Comparison of ENCODE assay signal across 9 mouse cellular contexts in the genomic region with DNA sequence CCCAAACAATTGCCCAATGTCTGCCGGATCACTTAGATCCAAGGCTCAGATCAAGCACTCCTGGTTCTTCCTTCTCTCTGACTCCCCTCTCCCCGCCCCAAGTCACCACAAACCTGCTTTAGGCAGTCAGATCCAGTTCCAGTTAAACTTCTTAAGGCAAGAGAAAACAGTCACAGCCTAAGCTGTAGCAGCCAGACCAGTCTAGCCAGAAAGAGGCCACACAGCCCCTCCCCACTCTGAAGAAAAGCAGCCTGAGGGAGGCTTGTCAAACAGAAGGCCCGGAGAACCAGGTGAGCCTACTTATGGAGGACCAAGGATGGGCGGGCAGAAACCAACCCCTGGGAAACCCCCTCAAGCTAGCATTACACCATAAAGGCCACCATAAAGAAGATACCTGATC. TPM values are rescaled to one million over a fixed set of nuclear protein-coding genes. Genes with fewer than 3 reads are reported as not detected.
DNase-seq lines count a peak whose midpoint lies in the region; ATAC-seq lines count a peak whose summit lies in the region.
"Had no signal": no experiment of that assay in that cellular context is flagged by ENCODE, and none has a peak within 500 bp of the region (broad histone marks: within the 10 kb centered on the region; RNA-seq: fewer than 3 reads in every experiment).

No protein-coding gene starts in this region.

- peak overlapping the region; percentile 36 for H3K27ac ChIP-seq in forebrain, embryonic 10.5 days
- H3K27ac ChIP-seq in forebrain, embryonic 11.5 days (ENCODE audit: low read depth, low read length): no peak overlapping the region
- H3K27ac ChIP-seq in lung, embryonic 15.5 days: peak overlapping the region; percentile 91
- no peak overlapping the region for H3K27ac ChIP-seq in forebrain, embryonic 16.5 days (ENCODE audit: low read length)

- H3K27me3 ChIP-seq in forebrain, embryonic 10.5 days (ENCODE audit: poor library complexity, severe bottlenecking): peaks cover 60% of the 10 kb centered on the region
- H3K27me3 ChIP-seq in forebrain, embryonic 11.5 days (ENCODE audit: control insufficient read depth, insufficient read depth, low read length): peaks cover 17% of the 10 kb centered on the region
- no peaks in the 10 kb centered on the region for H3K27me3 ChIP-seq in lung, embryonic 15.5 days
- no peaks in the 10 kb centered on the region for H3K27me3 ChIP-seq in forebrain, embryonic 16.5 days (replicated peaks; ENCODE audit: control insufficient read depth, insufficient read depth, low read length)

- H3K4me3 ChIP-seq in forebrain, embryonic 10.5 days: no peak overlapping the region
- H3K4me3 ChIP-seq in forebrain, embryonic 11.5 days (ENCODE audit: low read depth, low read length): no peak overlapping the region
- no peak overlapping the region for H3K4me3 ChIP-seq in lung, embryonic 15.5 days
- H3K4me3 ChIP-seq in forebrain, embryonic 16.5 days (replicated peaks; ENCODE audit: low read length): no peak overlapping the region

- no peak for ATAC-seq in forebrain, embryonic 11.5 days (replicated peaks; ENCODE audit: low FRiP score)
- ATAC-seq in lung, embryonic 15.5 days (ENCODE audit: borderline replicate concordance, extremely low read depth, low FRiP score, low TSS enrichment): peak; percentile 63
- no peak for ATAC-seq in forebrain, embryonic 16.5 days

- no peak for DNase-seq in forebrain, embryonic 10.5 days (ENCODE audit: extremely low spot score, low spot score)
- DNase-seq in forebrain, embryonic 11.5 days (ENCODE audit: low spot score): no peak
- peak; percentile 46 for DNase-seq in embryo, embryonic 10.5 days (ENCODE audit: low spot score)
- DNase-seq in kidney, adult 8-10 months: peak; percentile 55 to 73
- no peak for DNase-seq in liver
- no peak for DNase-seq in adrenal gland, postnatal 25 days

- no peak overlapping the region for H3K9ac ChIP-seq in forebrain, embryonic 11.5 days (ENCODE audit: low read length)
- H3K9ac ChIP-seq in lung, embryonic 15.5 days: no peak overlapping the region
- H3K9ac ChIP-seq in forebrain, embryonic 16.5 days (replicated peaks; ENCODE audit: low read depth, low read length): no peak overlapping the region

- no peaks in the 10 kb centered on the region for H3K9me3 ChIP-seq in forebrain, embryonic 10.5 days
- H3K9me3 ChIP-seq in forebrain, embryonic 11.5 days (ENCODE audit: control insufficient read depth, low read length): no peaks in the 10 kb centered on the region
- no peaks in the 10 kb centered on the region for H3K9me3 ChIP-seq in lung, embryonic 15.5 days
- H3K9me3 ChIP-seq in forebrain, embryonic 16.5 days (ENCODE audit: control insufficient read depth, low read length): no peaks in the 10 kb centered on the region

- no peaks in the 10 kb centered on the region for H3K36me3 ChIP-seq in forebrain, embryonic 10.5 days (replicated peaks)
- H3K36me3 ChIP-seq in forebrain, embryonic 11.5 days (ENCODE audit: control insufficient read depth, insufficient read depth, low read length): no peaks in the 10 kb centered on the region
- H3K36me3 ChIP-seq in lung, embryonic 15.5 days: no peaks in the 10 kb centered on the region
- H3K36me3 ChIP-seq in forebrain, embryonic 16.5 days (ENCODE audit: control insufficient read depth, insufficient read depth): no peaks in the 10 kb centered on the region

- WGBS in forebrain, embryonic 10.5 days: 53% methylated on average over 4 of the region's 4 CpGs
- WGBS in forebrain, embryonic 11.5 days: 62% methylated on average over 4 of the region's 4 CpGs
- 50% methylated on average over 4 of the region's 4 CpGs for WGBS in lung, embryonic 15.5 days
- whole genome bisulfite sequencing in forebrain, embryonic 16.5 days: 65% methylated on average over 4 of the region's 4 CpGs

- H3K4me2 ChIP-seq in forebrain, embryonic 11.5 days (ENCODE audit: low read depth, low read length, severe bottlenecking): no peak overlapping the region
- H3K4me2 ChIP-seq in lung, embryonic 15.5 days: peak overlapping the region; percentile 13; the same call in 1 of the 2 replicates
- H3K4me2 ChIP-seq in forebrain, embryonic 16.5 days (ENCODE audit: low read length): no peak overlapping the region

- peaks cover 52% of the 10 kb centered on the region for H3K4me1 ChIP-seq in forebrain, embryonic 10.5 days
- peaks cover 19% of the 10 kb centered on the region for H3K4me1 ChIP-seq in forebrain, embryonic 11.5 days (replicated peaks; ENCODE audit: control insufficient read depth, insufficient read depth, low read length)
- H3K4me1 ChIP-seq in lung, embryonic 15.5 days: peaks cover 50% of the 10 kb centered on the region
- H3K4me1 ChIP-seq in forebrain, embryonic 16.5 days (replicated peaks; ENCODE audit: control insufficient read depth, insufficient read depth, low read length): peaks cover 16% of the 10 kb centered on the region

RNA-seq across cellular contexts. Expression of gene Rab15, which starts 4.6 kb away (rescaled TPM):
- polyA plus RNA-seq in forebrain, embryonic 10.5 days (2016; fragmentation: Nextera tagmentation; extraction: Ambion mirVana): 8.3 and 9.2 TPM in 2 replicates
- polyA plus RNA-seq in forebrain, embryonic 11.5 days (2014; fragmentation: Nextera tagmentation; extraction: Ambion mirVana): 9.3 and 11.2 TPM in 2 replicates
- polyA plus RNA-seq in lung, embryonic 15.5 days (2015; fragmentation: Nextera tagmentation; extraction: Ambion mirVana): 38.9 and 39.8 TPM in 2 replicates
- polyA plus RNA-seq in forebrain, embryonic 16.5 days (2015; fragmentation: Nextera tagmentation; extraction: Ambion mirVana): 27.7 and 34.4 TPM in 2 replicates
- total RNA-seq in adrenal gland, postnatal 25 days (2021): 1.6 and 3.3 TPM in 2 replicates

RNA-seq across cellular contexts. Expression of gene Gpx2, which starts 22.8 kb away (rescaled TPM):
- 0.20 and 0.21 TPM in 2 replicates for polyA plus RNA-seq in forebrain, embryonic 10.5 days (2016; fragmentation: Nextera tagmentation; extraction: Ambion mirVana)
- polyA plus RNA-seq in forebrain, embryonic 11.5 days (2014; fragmentation: Nextera tagmentation; extraction: Ambion mirVana): 0.20 TPM in 1 of 2 replicates, not detected in the other
- polyA plus RNA-seq in lung, embryonic 15.5 days (2015; fragmentation: Nextera tagmentation; extraction: Ambion mirVana): 17.0 and 20.3 TPM in 2 replicates
- polyA plus RNA-seq in forebrain, embryonic 16.5 days (2015; fragmentation: Nextera tagmentation; extraction: Ambion mirVana): 0.22 TPM in 1 of 2 replicates, not detected in the other
- not detected in 2 replicates for total RNA-seq in adrenal gland, postnatal 25 days (2021)
- polyA plus RNA-seq: heart, embryonic 14.5 days had no signal

RNA-seq across cellular contexts. Expression of gene Fntb, which starts 52.7 kb away (rescaled TPM):
- 44.7 and 45.1 TPM in 2 replicates for polyA plus RNA-seq in forebrain, embryonic 10.5 days (2016; fragmentation: Nextera tagmentation; extraction: Ambion mirVana)
- polyA plus RNA-seq in forebrain, embryonic 11.5 days (2014; fragmentation: Nextera tagmentation; extraction: Ambion mirVana): 44.7 and 47.4 TPM in 2 replicates
- polyA plus RNA-seq in lung, embryonic 15.5 days (2015; fragmentation: Nextera tagmentation; extraction: Ambion mirVana): 37.0 and 37.8 TPM in 2 replicates
- polyA plus RNA-seq in forebrain, embryonic 16.5 days (2015; fragmentation: Nextera tagmentation; extraction: Ambion mirVana): 36.6 and 38.0 TPM in 2 replicates
- total RNA-seq in adrenal gland, postnatal 25 days (2021): 11.1 and 15.0 TPM in 2 replicates

RNA-seq across cellular contexts. Expression of gene Churc1, which starts 52.8 kb away (rescaled TPM):
- 115 and 125 TPM in 2 replicates for polyA plus RNA-seq in forebrain, embryonic 10.5 days (2016; fragmentation: Nextera tagmentation; extraction: Ambion mirVana)
- 88.7 and 91.3 TPM in 2 replicates for polyA plus RNA-seq in forebrain, embryonic 11.5 days (2014; fragmentation: Nextera tagmentation; extraction: Ambion mirVana)
- polyA plus RNA-seq in lung, embryonic 15.5 days (2015; fragmentation: Nextera tagmentation; extraction: Ambion mirVana): 139 and 144 TPM in 2 replicates
- 108 and 129 TPM in 2 replicates for polyA plus RNA-seq in forebrain, embryonic 16.5 days (2015; fragmentation: Nextera tagmentation; extraction: Ambion mirVana)
- total RNA-seq in adrenal gland, postnatal 25 days (2021): 62.5 and 83.0 TPM in 2 replicates

Comparison
In these comparisons a context has a peak if more than half of its experiments do, and no peak if none do; other contexts are left out.
1. H3K27ac ChIP-seq: peak in forebrain, embryonic 10.5 days (single experiment) and lung, embryonic 15.5 days (single experiment); none in forebrain, embryonic 11.5 days (single experiment) and forebrain, embryonic 16.5 days (single experiment).
2. DNase-seq: peak in embryo, embryonic 10.5 days (single experiment) and kidney, adult 8-10 months (2 of 2); none in forebrain, embryonic 10.5 days (single experiment), forebrain, embryonic 11.5 days (single experiment), liver (single experiment) and adrenal gland, postnatal 25 days (single experiment).
3. RNA of gene Gpx2, which starts 22.8 kb away (polyA plus RNA-seq): 17.0 to 20.3 TPM in lung, embryonic 15.5 days; 0.22 TPM in forebrain, embryonic 16.5 days, 0.20 to 0.21 TPM in forebrain, embryonic 10.5 days and 0.20 TPM in forebrain, embryonic 11.5 days; every median in the first group is over 10 times any median in the second.